Mouse (Mus musculus): ENCODE results near the gene Grin1.

DNA sequence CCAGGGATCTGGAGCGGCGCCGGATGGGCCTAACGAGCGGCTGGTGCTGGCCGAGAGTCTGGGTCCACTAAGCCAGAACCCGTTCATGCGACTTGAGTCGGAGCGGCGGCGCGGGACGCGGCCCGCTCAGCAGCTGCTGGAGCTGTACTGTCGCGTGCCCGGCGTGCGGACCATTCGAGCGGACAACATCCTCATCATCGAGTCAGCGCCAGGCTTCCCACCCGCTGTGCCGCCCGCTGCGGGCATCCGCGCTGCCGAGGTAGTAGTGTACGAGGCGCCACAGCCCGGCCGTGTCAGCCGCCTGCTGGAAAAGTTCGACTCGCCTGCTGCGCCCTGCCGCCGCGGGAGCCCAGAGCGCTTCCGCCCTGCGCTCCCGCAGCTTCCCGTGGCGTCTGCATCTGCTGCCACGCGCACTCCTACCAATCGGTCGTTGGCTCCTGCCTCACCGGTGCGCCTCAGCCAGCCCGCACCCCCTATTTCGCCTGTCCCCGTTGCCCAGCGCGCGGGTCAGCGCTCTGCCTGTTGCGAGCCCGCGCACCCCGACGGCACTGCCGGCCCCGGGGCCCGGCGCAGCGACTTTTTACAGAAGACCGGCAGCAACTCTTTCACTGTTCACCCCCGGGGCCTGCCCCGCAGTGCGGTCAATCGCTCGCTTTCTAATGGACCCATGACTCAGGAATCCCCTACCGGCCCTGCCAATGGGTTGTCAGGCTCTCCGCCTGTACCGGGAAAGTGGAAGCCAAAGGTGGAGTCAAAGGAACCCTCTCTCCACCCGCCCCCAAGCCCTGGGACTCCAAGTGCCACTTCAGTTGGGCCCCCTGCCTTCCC lies 56.0 kb downstream of the Grin1 start:
- no peak for TF ChIP-seq CTCF (IDR thresholded peaks at IDR 0.05; ENCODE audit: low read depth, low read length)
- TF ChIP-seq POLR2A (IDR thresholded peaks at IDR 0.05; ENCODE audit: borderline replicate concordance, low read depth, low read length) = no peak
